Mouse (Mus musculus): ENCODE measurements around the gene Rsu1.

The Rsu1 gene

DNA sequence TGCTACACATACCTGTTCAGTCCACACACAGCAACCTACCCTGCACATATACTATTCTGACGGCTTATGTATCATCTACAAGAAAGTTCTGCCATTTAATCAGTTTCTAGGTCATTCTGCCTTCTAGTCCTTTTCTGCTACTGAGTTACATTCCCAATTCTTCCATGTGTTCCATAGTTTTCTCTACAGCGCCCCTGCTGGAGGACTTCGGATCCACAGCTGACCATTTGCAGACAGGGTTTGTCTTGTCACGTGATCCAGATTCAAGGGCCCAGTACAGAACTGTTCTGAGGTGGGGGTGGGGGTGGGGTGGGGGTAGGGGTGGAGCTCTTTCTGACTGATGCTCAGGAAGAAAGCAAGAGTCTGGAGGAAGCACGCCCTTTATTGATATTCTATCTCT lies 102.5 kb downstream of the Rsu1 start:
- no peak for DNase-seq (ENCODE audit: low spot score in 2 of 2)

DNA sequence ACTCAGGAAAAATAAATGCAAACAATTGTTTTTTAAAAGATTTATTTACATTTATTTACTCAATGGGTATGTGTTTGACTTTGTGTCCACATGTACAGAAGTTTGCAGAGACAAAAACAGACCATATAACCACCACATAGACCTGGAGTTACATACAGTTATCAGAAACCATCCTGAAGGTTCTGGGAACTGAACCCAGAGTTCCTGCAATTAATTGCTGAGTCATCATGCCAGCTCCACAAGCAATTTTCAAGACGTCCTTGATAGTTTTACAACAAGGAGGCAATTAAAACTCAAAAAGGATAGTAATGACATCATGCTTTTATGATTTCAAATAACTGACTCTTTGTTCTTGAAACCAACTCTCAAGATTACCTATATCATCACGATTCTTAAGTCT lies 109.5 kb downstream of the Rsu1 start:
- no peak for DNase-seq (ENCODE audit: low spot score in 2 of 2)

DNA sequence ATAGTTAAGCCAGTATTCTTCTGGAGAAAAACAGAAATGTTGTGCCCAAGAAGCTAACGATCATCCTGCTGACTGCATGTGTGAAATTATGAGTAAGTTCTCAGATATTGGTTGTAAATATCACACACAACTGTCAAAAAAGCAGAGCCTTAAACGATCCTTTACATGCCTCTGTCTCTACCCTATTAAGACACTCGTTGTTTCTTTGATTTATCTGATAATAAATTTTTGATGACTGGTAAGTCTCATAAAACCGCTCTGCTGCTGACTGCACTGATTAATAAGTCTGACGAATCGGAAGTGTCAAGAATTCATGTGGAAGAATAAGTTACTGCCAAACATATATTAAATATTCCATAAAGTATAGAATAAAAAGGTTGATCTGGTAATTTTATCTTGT lies 126.0 kb downstream of the Rsu1 start:
- DNase-seq (ENCODE audit: low spot score in 2 of 2), result no peak

DNA sequence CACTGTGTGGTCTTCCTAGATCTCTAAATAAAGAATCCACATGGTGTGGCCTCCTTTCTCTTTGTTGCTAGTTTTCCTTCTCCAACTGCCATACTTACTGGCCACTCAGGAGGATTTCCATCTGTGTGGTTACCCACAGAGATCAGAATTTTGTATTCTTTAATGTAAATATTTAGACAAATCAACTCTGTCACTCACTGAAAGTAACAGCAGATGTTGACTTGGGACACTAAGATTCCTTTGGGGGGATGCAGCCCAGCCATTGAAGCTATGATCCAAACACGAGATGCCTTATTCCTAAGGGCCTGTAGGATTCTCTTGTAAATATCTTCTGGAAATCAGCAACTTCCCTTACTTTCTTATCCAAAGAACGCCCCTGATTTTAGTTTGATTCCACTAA lies 136.3 kb downstream of the Rsu1 start:
- DNase-seq (ENCODE audit: low spot score in 2 of 2), result no peak

DNA sequence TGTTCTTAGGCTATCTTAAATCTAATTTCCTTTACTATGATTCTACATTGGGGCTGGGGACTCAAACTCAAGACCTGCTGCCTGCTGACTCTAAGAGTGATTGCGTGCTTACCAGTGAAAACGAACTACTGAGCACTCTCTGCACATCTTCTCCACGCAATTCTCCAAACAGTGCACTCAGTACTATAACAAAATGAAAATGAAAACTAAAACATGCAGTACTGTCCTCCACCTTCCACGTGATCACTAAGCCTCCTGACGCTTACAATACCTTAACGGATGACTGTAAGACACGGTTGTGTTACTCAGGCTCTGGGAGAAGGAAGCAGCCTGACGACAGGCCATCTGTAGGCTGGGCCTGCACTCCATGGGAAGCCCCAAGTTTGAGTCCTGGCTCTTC lies 138.4 kb downstream of the Rsu1 start:
- no peak for DNase-seq (ENCODE audit: low spot score in 2 of 2)

DNA sequence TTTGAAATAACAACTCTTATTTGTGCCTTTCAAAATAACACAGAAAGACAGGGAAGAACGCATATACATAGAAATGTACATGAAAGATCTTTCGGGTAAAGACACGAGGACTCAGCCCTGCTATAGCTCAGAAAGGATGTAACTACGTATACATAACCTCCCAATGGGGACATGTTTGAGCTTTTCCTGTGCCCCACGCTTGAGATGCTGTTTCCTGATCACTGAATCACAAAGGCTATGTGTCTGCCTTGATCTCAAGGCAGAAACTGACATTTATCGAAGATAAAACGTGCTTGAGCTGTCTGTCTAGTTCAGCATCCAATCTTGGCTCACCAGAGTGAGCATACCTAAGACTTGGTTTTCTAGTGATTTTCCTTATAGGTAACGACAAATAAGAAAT lies 138.8 kb downstream of the Rsu1 start:
- no peak for DNase-seq (ENCODE audit: low spot score in 2 of 2)

DNA sequence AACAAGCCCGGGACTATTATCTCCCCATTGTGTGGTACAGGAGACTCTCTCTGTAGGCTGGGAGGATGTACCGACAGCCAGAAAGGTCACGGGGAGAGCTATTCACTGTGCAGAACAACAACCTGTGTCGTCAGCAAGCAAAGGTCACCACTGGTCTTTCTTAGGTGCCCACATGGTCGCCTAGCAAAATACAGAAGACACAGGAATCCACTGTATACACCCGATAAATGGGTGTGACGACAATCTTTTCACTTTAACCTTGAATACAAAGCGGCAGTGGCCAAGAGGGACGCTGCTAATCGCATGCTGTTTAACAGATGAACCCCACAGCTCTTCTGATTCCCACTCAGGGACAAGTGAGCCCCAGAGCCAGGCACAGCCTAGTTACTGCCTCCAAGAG lies 141.4 kb downstream of the Rsu1 start:
- DNase-seq (ENCODE audit: low spot score in 2 of 2), result no peak

DNA sequence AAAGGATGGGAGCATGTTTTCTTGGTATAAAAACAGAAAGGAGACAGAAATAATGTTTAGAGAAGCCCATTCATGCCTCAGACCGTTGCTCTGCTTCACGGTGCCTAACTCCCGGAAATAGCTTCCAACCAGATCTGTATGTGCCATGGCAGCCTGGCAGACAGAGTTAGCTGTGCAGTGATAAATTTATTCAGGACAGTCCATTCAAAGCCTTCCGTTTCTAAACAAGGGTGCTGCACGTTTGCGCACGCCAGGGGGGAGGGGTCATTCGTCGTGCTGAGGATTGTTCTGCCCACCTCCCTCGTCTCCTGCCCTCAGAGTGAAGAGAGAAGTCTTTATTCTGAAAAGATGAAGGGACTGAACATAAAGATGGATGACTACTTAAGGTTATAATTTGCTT lies 141.9 kb downstream of the Rsu1 start:
- no peak for DNase-seq (ENCODE audit: low spot score in 2 of 2)

DNA sequence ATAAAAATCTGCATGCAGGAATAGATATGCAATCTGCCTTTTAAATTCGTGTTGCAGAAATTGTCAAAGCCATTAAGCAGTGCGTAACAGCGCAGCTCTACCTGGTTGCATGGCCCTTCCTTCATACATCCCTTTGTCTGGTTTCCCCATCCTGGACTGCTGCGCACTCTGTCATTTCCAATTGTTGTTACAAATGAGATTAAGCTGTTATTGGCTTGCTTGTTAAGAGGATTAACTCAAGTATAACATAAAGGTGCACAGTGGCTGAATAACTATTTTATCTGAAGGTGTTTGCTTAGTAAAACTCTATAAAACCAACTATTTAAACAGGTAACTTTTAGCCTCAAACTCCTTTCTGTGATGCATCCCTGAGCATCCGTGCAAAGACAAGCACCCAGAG lies 150.8 kb downstream of the Rsu1 start:
- no peak for DNase-seq (ENCODE audit: low spot score in 2 of 2)

DNA sequence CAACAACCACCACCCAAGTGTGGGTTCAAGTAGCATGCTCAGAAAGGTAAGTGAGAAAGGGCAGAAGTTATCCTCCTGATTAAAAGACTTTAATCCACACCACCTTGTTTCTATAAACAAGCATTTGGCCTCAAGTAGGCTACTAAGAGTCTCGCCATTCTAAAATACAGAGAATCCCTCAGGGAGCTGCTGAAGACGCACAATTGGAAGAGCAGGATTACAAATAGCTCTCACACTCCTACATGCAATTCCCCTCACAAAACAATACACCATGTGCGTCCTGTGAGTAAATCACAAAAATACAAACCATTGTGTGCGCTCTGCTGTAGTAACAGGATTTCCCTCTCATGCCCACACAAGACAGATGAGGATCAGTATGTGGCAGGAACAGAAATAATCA lies 153.3 kb downstream of the Rsu1 start:
- no peak for DNase-seq (ENCODE audit: low spot score in 2 of 2)

DNA sequence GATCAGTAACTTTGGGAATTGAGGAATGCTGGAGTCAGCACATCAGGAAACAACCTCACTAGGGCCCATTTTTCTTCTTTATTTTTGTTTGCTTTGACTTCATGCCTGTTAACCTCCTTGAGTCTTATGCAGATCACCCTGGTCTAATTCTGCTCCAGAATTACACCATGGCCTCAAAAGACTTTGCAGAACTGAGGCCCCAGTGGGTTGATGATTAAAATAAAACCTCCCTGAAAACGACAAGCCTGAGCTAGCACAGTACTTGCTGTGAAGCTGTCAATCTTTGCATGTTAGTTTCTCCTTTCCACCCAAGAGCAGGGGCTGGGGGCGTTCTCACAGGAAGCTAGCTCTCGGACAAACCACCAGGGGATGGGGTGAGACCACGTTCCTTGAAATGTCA lies 164.7 kb downstream of the Rsu1 start:
- no peak for DNase-seq (ENCODE audit: low spot score in 2 of 2)

DNA sequence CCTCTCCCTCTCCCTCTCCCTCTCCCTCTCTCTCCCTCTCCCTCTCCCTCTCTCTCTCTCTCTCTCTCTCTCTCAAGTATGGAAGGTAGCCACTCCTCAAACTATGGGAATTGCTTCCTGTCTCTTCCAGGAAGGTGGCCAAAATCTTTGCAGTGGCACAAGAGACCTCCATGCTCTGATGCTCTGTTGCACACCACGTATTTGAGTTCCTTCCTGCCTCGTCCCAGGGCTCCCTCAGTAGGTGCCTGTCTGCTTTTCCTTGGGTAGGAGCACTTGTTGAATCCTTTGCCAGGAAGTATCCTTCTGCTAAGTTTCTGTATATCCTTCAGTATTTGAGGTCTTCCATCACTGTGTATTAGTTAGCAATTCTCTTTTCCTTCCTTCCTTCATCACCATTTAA lies 166.8 kb downstream of the Rsu1 start:
- DNase-seq (ENCODE audit: low spot score in 2 of 2), result no peak

DNA sequence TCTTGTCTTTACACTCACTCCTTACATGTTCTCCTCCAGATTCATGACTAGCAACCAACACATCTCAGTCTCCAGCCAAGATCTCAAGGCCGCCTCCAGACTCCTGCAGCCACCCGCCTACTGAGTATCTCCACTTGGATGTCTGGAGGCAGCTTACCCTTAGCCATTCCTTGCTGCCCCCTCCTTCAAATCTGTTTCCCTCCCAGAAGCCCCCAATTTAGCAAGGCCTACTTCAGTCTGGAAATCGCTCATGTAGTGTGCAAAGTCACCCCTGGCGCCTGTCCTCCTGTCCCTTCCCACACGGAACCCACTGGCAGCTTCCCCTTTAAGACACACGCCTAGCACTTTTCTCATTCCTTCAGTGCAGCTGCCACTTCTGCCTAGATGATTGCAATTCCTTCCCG lies 167.4 kb downstream of the Rsu1 start:
- DNase-seq (ENCODE audit: low spot score in 2 of 2), result no peak

DNA sequence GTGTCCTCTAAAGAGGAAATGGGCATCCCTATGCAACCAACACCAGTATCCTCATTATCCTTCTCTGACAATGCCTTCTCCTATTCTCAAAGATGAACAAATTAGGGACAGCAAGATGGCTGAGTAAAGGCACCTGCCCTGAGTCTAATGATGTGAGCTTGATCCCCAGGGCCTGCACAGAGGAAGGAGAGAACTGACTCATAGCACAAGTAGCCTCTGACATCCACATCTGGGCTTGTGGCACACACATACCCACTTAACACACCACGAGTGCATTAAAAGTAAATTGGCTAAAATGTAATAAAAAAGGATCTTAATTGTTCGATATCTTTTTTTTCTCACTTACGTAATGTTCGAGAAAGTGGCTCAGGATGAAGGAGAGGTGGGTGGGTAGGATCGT lies 177.2 kb downstream of the Rsu1 start:
- no peak for DNase-seq (ENCODE audit: low spot score in 2 of 2)

DNA sequence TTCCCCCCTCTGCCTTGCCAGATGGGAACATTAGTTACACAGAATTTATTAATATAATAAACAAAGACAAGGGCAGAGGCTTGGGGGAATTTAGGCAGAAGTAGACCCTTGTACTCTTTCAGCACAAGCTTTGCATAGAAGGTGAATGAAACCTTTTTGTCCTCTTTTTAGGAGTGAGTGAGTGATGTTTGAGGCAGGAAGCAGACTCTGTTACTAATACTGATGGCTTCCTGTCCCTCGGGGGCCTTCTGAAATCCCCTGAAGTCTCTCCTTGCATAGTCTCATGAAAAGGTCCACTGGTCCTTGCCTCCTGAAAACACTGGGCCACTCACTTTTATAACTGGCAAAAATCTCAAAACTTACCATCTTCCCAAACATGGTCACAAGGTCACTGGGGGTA lies 177.6 kb downstream of the Rsu1 start:
- DNase-seq (ENCODE audit: low spot score in 2 of 2), result no peak

DNA sequence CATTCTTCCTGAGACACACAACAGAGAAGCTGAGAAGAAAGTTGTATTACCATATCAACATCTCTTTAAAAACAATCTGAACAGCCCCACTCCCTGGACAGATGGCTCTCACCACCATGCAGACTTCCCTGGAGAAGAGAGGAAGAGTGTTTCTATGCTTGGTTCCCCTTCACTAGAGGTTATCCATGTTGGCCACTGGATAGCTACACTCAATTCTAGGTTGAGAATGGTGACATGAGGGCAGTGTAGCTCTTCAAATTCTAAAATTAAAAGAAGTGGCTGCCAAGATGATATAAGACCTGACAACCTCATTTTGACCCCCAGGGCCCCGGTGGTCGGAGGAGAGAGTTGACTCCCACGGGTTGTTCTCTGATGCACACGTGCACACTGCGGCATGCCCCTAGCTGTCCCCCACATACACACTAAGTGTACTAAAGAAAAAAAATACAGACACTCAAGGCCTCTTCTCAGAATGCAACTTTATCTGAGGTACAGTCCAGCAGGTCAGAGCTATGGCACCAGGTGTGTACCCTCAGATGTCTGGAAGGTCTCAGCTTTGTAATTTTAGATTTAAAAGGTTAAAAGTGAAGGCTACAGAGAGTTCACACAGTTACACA lies 179.7 kb downstream of the Rsu1 start:
- no peak for DNase-seq (ENCODE audit: low spot score in 2 of 2)

DNA sequence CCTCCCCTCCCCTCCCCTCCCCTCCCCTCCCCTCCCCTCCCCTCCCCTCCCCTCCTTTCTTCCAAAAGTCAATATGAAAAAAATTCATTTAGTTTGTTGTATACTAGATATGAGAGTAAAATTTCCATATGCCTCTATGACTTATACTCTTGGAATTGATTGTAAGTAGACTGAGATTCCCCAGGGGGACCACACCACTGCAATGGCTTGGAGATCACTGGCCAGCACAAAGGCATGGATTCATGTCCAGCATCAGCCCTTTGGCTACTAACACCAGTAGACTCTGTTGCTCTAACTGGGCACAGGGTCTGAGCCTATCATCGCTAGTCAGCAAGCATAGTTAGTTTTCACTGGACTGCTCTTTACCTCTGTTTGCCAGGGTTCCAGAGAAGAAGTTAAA lies 180.4 kb downstream of the Rsu1 start:
- no peak for DNase-seq (ENCODE audit: low spot score in 2 of 2)

DNA sequence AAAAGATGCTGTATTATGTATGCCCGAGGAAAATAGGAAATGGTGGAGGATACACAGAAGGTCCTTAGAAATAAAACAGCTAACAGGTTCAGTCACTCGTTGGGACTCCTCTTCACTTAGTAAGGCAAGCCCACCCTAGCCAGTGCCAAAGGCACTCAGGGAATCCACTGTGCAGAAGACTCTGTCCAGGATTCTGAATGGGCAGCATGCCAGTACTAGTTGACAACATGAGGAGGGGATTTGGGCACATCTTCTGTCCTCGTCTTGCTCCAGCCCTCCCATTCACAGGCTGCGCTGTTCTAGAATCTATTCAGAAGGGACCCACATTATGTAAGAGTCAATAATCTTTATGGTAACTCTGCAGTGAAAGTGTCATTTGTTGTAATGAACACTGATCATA lies 181.4 kb downstream of the Rsu1 start:
- no peak for DNase-seq (ENCODE audit: low spot score in 2 of 2)

DNA sequence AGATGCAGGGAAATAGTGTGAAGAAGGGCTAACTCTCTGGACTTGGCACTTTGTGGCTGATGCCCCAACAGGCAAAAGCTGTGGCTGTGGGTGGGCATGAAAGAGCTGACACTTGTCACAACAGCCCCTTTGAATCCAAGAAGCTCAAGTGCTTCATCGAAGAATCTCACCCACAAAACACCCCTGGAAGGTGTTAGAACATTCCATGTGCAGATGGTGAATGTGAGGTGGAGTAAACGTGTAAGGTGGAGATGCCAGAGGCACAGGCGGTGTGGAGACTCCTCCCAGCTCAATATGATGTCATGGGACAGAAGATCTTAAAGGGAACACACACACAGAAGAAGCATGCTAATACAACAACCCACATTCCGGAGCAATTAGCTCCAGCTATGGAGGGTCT lies 182.9 kb downstream of the Rsu1 start:
- DNase-seq (ENCODE audit: low spot score in 2 of 2), result no peak

DNA sequence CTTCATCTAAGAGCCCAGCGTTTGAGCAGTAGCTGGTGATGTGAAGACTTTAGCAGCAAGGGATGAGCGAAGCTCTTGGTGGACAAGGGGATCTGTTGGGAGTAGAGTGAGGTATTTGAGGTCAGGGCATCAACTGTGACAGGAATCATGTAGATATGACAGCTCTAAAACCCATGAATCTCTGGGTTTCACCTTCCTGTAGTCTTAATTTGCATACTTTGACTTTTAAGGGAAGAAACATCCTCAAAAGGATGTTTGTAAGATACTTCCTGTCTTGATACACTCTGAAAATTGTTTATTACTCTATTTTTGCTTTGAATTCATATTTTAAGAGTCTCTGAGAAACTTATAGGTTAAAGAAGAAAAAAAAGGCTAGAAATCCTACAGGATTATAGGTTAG lies 183.4 kb downstream of the Rsu1 start:
- no peak for DNase-seq (ENCODE audit: low spot score in 2 of 2)

DNA sequence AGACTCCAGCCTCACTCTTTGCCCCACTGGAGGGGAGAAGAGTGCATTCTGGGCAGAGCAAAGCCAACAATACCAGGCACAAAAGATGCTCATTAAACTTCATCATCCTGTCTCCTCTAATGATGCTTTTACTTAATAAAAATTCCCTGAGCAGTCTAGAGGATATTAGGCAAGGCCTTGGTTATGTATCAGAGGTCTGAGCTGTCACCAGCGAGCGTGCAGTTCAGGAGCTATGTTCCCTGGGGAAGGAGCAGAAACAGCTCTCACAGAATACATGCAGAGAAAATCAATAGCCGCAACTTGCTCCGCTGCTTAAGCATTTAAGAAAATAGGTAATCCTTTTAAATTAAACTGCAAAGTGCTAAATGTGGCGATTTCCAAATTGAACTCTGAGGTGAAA lies 187.0 kb downstream of the Rsu1 start:
- no peak for DNase-seq (ENCODE audit: low spot score in 2 of 2)

DNA sequence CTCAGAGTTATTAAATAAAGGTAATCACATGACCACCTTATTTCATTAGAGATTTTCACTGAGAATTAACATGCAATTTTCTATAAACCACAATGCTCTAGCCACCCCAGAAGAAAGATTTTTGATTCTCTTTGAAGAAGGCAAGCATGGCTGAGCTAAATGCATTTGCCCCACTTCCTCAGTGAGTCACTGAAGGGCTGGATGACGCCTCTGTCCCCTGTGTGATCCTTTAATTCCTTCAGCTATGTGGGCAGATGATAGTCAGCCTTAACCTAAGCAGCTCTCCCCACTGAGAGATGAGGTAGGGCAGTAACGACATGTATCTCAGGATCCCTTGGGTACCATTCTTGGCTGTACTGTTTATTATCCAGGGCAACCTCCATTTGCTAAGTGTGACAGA lies 190.7 kb downstream of the Rsu1 start:
- no peak for DNase-seq (ENCODE audit: low spot score in 2 of 2)

DNA sequence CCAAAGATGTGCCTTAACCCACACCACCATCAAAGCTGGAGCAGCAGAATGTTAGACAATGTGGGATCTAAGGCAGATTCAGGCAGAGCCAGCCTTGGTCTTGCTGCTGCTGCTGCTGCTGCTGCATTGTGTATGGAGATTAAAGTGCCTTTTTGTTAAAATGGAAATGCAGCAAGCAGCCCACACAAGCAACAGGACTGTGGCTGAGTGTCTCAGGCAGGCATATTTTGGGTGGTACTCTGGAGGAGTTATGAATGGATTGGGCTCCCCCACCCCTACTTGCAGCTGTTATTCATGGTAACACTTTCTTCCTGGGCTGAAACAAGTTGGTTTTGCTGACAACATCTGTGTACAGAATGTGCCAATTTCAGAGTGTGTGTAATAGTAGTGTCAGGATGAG lies 199.0 kb downstream of the Rsu1 start:
- DNase-seq (ENCODE audit: low spot score in 2 of 2), result no peak

DNA sequence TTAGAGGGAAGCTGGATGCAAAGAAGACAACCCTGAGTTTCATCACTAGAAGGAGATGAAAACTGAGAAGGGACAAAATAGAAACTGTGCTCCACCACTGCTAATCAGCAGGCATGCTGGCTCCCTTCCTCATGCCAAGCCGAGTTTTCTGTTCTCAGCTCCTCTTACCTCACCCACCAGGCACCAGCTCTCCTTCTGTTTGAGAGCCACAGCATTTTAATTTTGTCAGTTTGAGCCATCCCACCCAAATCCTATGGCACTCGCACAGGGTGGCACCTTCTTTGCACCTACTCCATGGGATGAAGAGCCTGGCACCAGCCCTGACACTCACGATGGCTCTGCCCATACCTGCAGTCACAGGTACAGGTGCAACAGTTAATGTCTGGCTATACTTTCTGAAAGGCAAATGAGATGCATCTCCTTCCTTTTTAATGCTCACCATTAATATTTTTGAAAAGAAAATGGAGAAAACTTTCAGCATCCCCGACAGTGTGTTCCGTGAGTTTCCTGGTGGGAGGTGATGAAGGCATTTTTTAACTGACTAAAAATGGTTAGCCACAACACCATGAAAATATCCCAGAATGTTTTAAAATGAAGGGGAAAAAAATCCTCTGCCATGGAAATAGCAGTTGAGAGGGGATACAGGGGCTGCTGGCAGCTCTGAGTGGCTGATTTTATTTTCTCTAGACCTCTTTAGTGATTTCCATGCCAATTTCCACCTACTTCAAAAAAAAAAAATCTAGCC lies 210.6 kb downstream of the Rsu1 start:
- DNase-seq (ENCODE audit: low spot score in 2 of 2), result no peak

Measured in spleen, postnatal 36 days (tissue).